ENCODE assay signal across 22 mouse cellular contexts in the genomic region with DNA sequence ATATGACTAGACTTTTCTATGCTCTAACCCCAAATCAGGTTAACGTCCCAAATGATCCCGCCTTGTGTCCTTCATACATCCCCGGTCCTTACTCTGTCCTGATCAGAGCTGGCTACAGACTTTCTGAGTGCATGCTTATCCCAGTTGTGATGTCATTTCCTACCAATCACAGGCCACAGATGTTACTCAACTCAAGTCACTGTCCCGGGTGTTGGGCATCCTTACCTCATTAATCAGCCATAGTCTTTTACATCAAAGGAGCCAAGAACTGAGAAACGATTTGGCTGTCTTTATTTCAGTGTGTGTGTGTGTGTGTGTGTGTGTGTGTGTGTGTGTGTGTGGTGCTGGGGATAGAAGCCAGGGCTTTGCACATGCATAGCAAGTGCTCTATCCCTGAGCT. TPM values are rescaled to one million over a fixed set of nuclear protein-coding genes. Genes with fewer than 3 reads are reported as not detected.
DNase-seq lines count a peak whose midpoint lies in the region; ATAC-seq and TF ChIP-seq lines count a peak whose summit lies in the region.
"Had no signal": no experiment of that assay in that cellular context is flagged by ENCODE, and none has a peak within 500 bp of the region (broad histone marks: within the 10 kb centered on the region; RNA-seq: fewer than 3 reads in every experiment).

No protein-coding gene starts in this region.

- 0 out of 2 replicates have a peak, but pooled peaks have one; percentile 14 for ATAC-seq in midbrain, embryonic 11.5 days (ENCODE audit: low FRiP score)
- ATAC-seq in granulocyte monocyte progenitor cell, adult 5-6 weeks (replicated peaks; ENCODE audit: poor library complexity, severe bottlenecking), result peak; percentile 72
- peak; percentile 40; the same call in 1 of the 2 replicates for ATAC-seq in stomach, postnatal 0 days (ENCODE audit: low FRiP score, low TSS enrichment)
- ATAC-seq: forebrain, embryonic 14.5 days; inflammation-experienced regulatory T-cells, adult 6 months had no signal

- H3K27ac ChIP-seq in midbrain, embryonic 11.5 days (ENCODE audit: low read depth, low read length), result no peak overlapping the region
- H3K27ac ChIP-seq in midbrain, embryonic 10.5 days (replicated peaks), result no peak overlapping the region
- H3K27ac ChIP-seq in stomach, postnatal 0 days (replicated peaks), result no peak overlapping the region
- H3K27ac ChIP-seq: embryonic facial prominence, embryonic 15.5 days; heart, embryonic 13.5 days; hindbrain, embryonic 10.5 days; limb, embryonic 12.5 days had no signal

- no peaks in the 10 kb centered on the region for H3K9me3 ChIP-seq in midbrain, embryonic 11.5 days (ENCODE audit: control insufficient read depth, low read length)
- H3K9me3 ChIP-seq in midbrain, embryonic 10.5 days (replicated peaks), result no peaks in the 10 kb centered on the region
- H3K9me3 ChIP-seq in stomach, postnatal 0 days (ENCODE audit: control insufficient read depth, low read length), result no peaks in the 10 kb centered on the region
- H3K9me3 ChIP-seq: embryonic facial prominence, embryonic 15.5 days; G1E; heart, embryonic 13.5 days; hindbrain, embryonic 10.5 days; limb, embryonic 12.5 days had no signal

- peak; percentile 19 for DNase-seq in gastrocnemius, adult 18-20 months (ENCODE audit: low spot score)
- DNase-seq in gastrocnemius, postnatal 36 days, result no peak
- DNase-seq in midbrain, embryonic 11.5 days (ENCODE audit: low spot score, missing footprints), result no peak
- DNase-seq in midbrain, embryonic 10.5 days (ENCODE audit: low spot score), result no peak
- DNase-seq in stomach, postnatal 0 days (ENCODE audit: low spot score), result no peak
- DNase-seq in testis, postnatal 14 days (ENCODE audit: low spot score), result no peak
- DNase-seq: cerebellum, postnatal 36 days; right cerebral cortex, postnatal 4 days; thymus, adult 18-20 months had no signal

- TF ChIP-seq CTCF in stomach, postnatal 0 days (IDR thresholded peaks at IDR 0.05; ENCODE audit: low read depth), result no peak

- no peaks in the 10 kb centered on the region for H3K27me3 ChIP-seq in midbrain, embryonic 11.5 days (ENCODE audit: control insufficient read depth, insufficient read depth, low read length)
- H3K27me3 ChIP-seq in midbrain, embryonic 10.5 days (ENCODE audit: low read depth, poor library complexity, severe bottlenecking), result no peaks in the 10 kb centered on the region
- H3K27me3 ChIP-seq in stomach, postnatal 0 days (ENCODE audit: control insufficient read depth, insufficient read depth, low read length), result no peaks in the 10 kb centered on the region
- H3K27me3 ChIP-seq: embryonic facial prominence, embryonic 15.5 days; limb, embryonic 12.5 days had no signal

- 74% methylated on average over 5 of the region's 5 CpGs for WGBS in midbrain, embryonic 11.5 days
- WGBS in midbrain, embryonic 10.5 days, result 83% methylated on average over 5 of the region's 5 CpGs
- 59% methylated on average over 5 of the region's 5 CpGs for WGBS in stomach, postnatal 0 days

- no peak overlapping the region for H3K9ac ChIP-seq in midbrain, embryonic 11.5 days (ENCODE audit: low read length)
- H3K9ac ChIP-seq in stomach, postnatal 0 days (ENCODE audit: low read length), result no peak overlapping the region
- H3K9ac ChIP-seq: embryonic facial prominence, embryonic 15.5 days; heart, embryonic 13.5 days; limb, embryonic 12.5 days had no signal

- no peak overlapping the region for H3K4me2 ChIP-seq in midbrain, embryonic 11.5 days
- H3K4me2 ChIP-seq in stomach, postnatal 0 days (replicated peaks; ENCODE audit: low read depth), result no peak overlapping the region
- H3K4me2 ChIP-seq: embryonic facial prominence, embryonic 15.5 days; heart, embryonic 13.5 days; limb, embryonic 12.5 days had no signal

- H3K36me3 ChIP-seq in midbrain, embryonic 11.5 days (ENCODE audit: control insufficient read depth, insufficient read depth, low read length), result no peaks in the 10 kb centered on the region
- no peaks in the 10 kb centered on the region for H3K36me3 ChIP-seq in midbrain, embryonic 10.5 days
- H3K36me3 ChIP-seq in stomach, postnatal 0 days (ENCODE audit: control insufficient read depth, insufficient read depth, low read length), result no peaks in the 10 kb centered on the region
- H3K36me3 ChIP-seq: embryonic facial prominence, embryonic 15.5 days; G1E; heart, embryonic 13.5 days; hindbrain, embryonic 10.5 days; limb, embryonic 12.5 days had no signal

- no peak for TF ChIP-seq EP300 in stomach, postnatal 0 days (optimal IDR thresholded peaks at IDR 0.05)

- intact Hi-C loops in gastrocnemius, postnatal 36 days (cut with DNase I), result no loop called here

- H3K4me3 ChIP-seq in midbrain, embryonic 11.5 days (ENCODE audit: low read depth, low read length), result no peak overlapping the region
- H3K4me3 ChIP-seq in midbrain, embryonic 10.5 days, result no peak overlapping the region
- H3K4me3 ChIP-seq in stomach, postnatal 0 days (ENCODE audit: low read depth, low read length), result no peak overlapping the region
- H3K4me3 ChIP-seq: embryonic facial prominence, embryonic 15.5 days; heart, embryonic 13.5 days; hindbrain, embryonic 10.5 days; limb, embryonic 12.5 days had no signal

- H3K4me1 ChIP-seq in midbrain, embryonic 11.5 days (ENCODE audit: control insufficient read depth, insufficient read depth, low read length), result no peaks in the 10 kb centered on the region
- peaks cover 28% of the 10 kb centered on the region for H3K4me1 ChIP-seq in midbrain, embryonic 10.5 days
- no peaks in the 10 kb centered on the region for H3K4me1 ChIP-seq in stomach, postnatal 0 days (replicated peaks; ENCODE audit: control insufficient read depth, insufficient read depth)
- H3K4me1 ChIP-seq: embryonic facial prominence, embryonic 15.5 days; limb, embryonic 12.5 days had no signal

RNA-seq across cellular contexts. Expression of gene Tppp3, which starts 17.2 kb away (rescaled TPM):
- total RNA-seq in gastrocnemius, adult 18-20 months (2021), result 10 to 100 TPM; 47.9 to 56.7 TPM
- total RNA-seq in gastrocnemius, postnatal 36 days (2021), result 10 to 100 TPM; 54.1 to 54.9 TPM
- 106 and 107 TPM in 2 replicates for polyA plus RNA-seq in midbrain, embryonic 11.5 days (2014; fragmentation: Nextera tagmentation; extraction: Ambion mirVana)
- 94.4 and 100.0 TPM in 2 replicates for polyA plus RNA-seq in midbrain, embryonic 10.5 days (2016; fragmentation: Nextera tagmentation; extraction: Ambion mirVana)
- total RNA-seq in granulocyte monocyte progenitor cell, adult 5-6 weeks (2014; fragmentation: Nextera tagmentation), result not detected in 2 replicates
- total RNA-seq in granulocyte monocyte progenitor cell, adult 5-6 weeks (2017), result not detected in 2 replicates
- 89.9 and 99.8 TPM in 2 replicates for polyA plus RNA-seq in stomach, postnatal 0 days (2015; fragmentation: Nextera tagmentation; extraction: Ambion mirVana)
- total RNA-seq: G1E had no signal
- polyA plus RNA-seq: G1E had no signal

RNA-seq across cellular contexts. Expression of gene Lrrc36, which starts 40.7 kb away (rescaled TPM):
- total RNA-seq in gastrocnemius, adult 18-20 months (2021), result under 1 TPM; 0.41 to 0.64 TPM
- under 1 TPM; 0.54 to 0.71 TPM for total RNA-seq in gastrocnemius, postnatal 36 days (2021)
- polyA plus RNA-seq in midbrain, embryonic 11.5 days (2014; fragmentation: Nextera tagmentation; extraction: Ambion mirVana), result 1.9 and 2.7 TPM in 2 replicates
- 2.6 and 3.7 TPM in 2 replicates for polyA plus RNA-seq in midbrain, embryonic 10.5 days (2016; fragmentation: Nextera tagmentation; extraction: Ambion mirVana)
- total RNA-seq in granulocyte monocyte progenitor cell, adult 5-6 weeks (2014; fragmentation: Nextera tagmentation), result 0.36 TPM in 1 of 2 replicates, not detected in the other
- not detected in 2 replicates for total RNA-seq in granulocyte monocyte progenitor cell, adult 5-6 weeks (2017)
- polyA plus RNA-seq in stomach, postnatal 0 days (2015; fragmentation: Nextera tagmentation; extraction: Ambion mirVana), result 0.08 and 0.19 TPM in 2 replicates
- total RNA-seq: G1E had no signal
- polyA plus RNA-seq: G1E; inflammation-experienced regulatory T-cells, adult 6 months; kidney, embryonic 14.5 days had no signal

RNA-seq across cellular contexts. Expression of gene Kctd19, which starts 40.8 kb away (rescaled TPM):
- total RNA-seq in gastrocnemius, adult 18-20 months (2021), result under 1 TPM in 1 of 2 experiments, not detected in 1; 0.21 TPM
- not detected for total RNA-seq in gastrocnemius, postnatal 36 days (2021)
- not detected in 2 replicates for polyA plus RNA-seq in midbrain, embryonic 11.5 days (2014; fragmentation: Nextera tagmentation; extraction: Ambion mirVana)
- 0.07 TPM in 1 of 2 replicates, not detected in the other for polyA plus RNA-seq in midbrain, embryonic 10.5 days (2016; fragmentation: Nextera tagmentation; extraction: Ambion mirVana)
- total RNA-seq in granulocyte monocyte progenitor cell, adult 5-6 weeks (2014; fragmentation: Nextera tagmentation), result not detected in 2 replicates
- not detected in 2 replicates for total RNA-seq in granulocyte monocyte progenitor cell, adult 5-6 weeks (2017)
- polyA plus RNA-seq in stomach, postnatal 0 days (2015; fragmentation: Nextera tagmentation; extraction: Ambion mirVana), result not detected in 2 replicates
- total RNA-seq: G1E; left cerebral cortex, adult 18-20 months had no signal
- polyA plus RNA-seq: embryonic facial prominence, embryonic 15.5 days; G1E; heart, embryonic 13.5 days; inflammation-experienced regulatory T-cells, adult 6 months; kidney, embryonic 14.5 days; large intestine, adult 2 months; limb, embryonic 12.5 days; liver, embryonic 16.5 days; neural tube, embryonic 14.5 days had no signal

RNA-seq across cellular contexts. Expression of gene Zdhhc1, which starts 42.6 kb away (rescaled TPM):
- total RNA-seq in gastrocnemius, adult 18-20 months (2021), result 10 to 100 TPM; 10.3 to 11.6 TPM
- 1 to 10 TPM; 8.1 to 8.3 TPM for total RNA-seq in gastrocnemius, postnatal 36 days (2021)
- 14.5 and 19.0 TPM in 2 replicates for polyA plus RNA-seq in midbrain, embryonic 11.5 days (2014; fragmentation: Nextera tagmentation; extraction: Ambion mirVana)
- polyA plus RNA-seq in midbrain, embryonic 10.5 days (2016; fragmentation: Nextera tagmentation; extraction: Ambion mirVana), result 18.6 and 24.0 TPM in 2 replicates
- 1.8 and 10.4 TPM in 2 replicates for total RNA-seq in granulocyte monocyte progenitor cell, adult 5-6 weeks (2014; fragmentation: Nextera tagmentation)
- total RNA-seq in granulocyte monocyte progenitor cell, adult 5-6 weeks (2017), result 3.6 and 4.6 TPM in 2 replicates
- polyA plus RNA-seq in stomach, postnatal 0 days (2015; fragmentation: Nextera tagmentation; extraction: Ambion mirVana), result 15.6 and 17.2 TPM in 2 replicates

Comparison
In these comparisons a context has a peak if more than half of its experiments do, and no peak if none do; other contexts are left out.
1. ATAC-seq: peak in every context shown above with its lines; median percentile 72 in granulocyte monocyte progenitor cell, adult 5-6 weeks; 40 in stomach, postnatal 0 days; 14 in midbrain, embryonic 11.5 days.
2. RNA of gene Tppp3, which starts 17.2 kb away (total RNA-seq): 47.9 to 56.7 TPM in gastrocnemius, adult 18-20 months and 54.1 to 54.9 TPM in gastrocnemius, postnatal 36 days; not detected in granulocyte monocyte progenitor cell, adult 5-6 weeks; every median in the first group is over 10 times any median in the second.